Mouse (Mus musculus): ENCODE data around the gene Gfi1.

- TF ChIP-seq CTCF (IDR thresholded peaks at IDR 0.05; ENCODE audit: control insufficient read depth, insufficient read depth, insufficient replicate concordance, low read depth, low read length) (no peak), POLR2A (IDR thresholded peaks at IDR 0.05; ENCODE audit: control insufficient read depth, low read depth, low read length) (no peak)
These were observed 23.5 kb upstream of the Gfi1 start for GRCm38 (mm10) chr5:107749229-107749916.
